Mouse (Mus musculus): ENCODE measurements around the gene 1700011L22Rik. TPM values are rescaled to one million over a fixed set of nuclear protein-coding genes. Genes with fewer than 3 reads are reported as not detected.

Gene 1700011L22Rik
- total RNA-seq, 2 experiments from 2014 or later, result not detected

DNA sequence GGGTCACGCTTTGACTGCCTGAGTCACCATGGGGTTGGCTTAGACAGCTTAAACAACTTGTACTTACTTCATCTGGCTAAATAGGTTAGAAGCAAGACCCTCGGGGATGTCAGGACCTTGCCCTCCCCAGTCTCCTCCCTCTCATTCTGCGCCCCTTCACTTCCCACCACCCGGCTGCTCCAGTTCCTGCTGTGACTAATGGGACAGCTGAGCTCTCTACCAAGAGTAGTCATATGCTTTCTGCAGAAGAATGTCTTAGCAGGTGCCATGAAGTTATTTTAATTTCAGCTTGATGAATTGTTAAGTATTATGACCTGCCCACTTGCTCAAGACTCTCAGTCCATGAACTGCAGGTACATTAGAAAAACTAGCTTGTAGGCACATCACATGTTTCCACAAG is 51.9 kb downstream of the 1700011L22Rik start:
- intact Hi-C loops (cut with DNase I), result no loop called here
- Histone ChIP-seq H3K4me3 (no peak overlapping the region), H3K27ac (no peak overlapping the region)
- no peak for TF ChIP-seq CTCF (IDR thresholded peaks at IDR 0.05)
- no peak for DNase-seq

GRCm38 (mm10) chr8:79190071-79190470 is 58.3 kb downstream of the 1700011L22Rik start:
- no peak for TF ChIP-seq CTCF (IDR thresholded peaks at IDR 0.05)
- Histone ChIP-seq H3K27ac (no peak overlapping the region), H3K4me3 (no peak overlapping the region)
- DNase-seq, result no peak
- intact Hi-C loops (cut with DNase I), result no loop called here

GRCm38 (mm10) chr8:79185488-79185887 is 62.9 kb downstream of the 1700011L22Rik start:
- no peak overlapping the region for H3K4me3 ChIP-seq
- intact Hi-C loops (cut with DNase I), result no loop called here
- H3K27ac ChIP-seq, result no peak overlapping the region
- no peak for DNase-seq
- TF ChIP-seq CTCF (IDR thresholded peaks at IDR 0.05), result no peak

DNA sequence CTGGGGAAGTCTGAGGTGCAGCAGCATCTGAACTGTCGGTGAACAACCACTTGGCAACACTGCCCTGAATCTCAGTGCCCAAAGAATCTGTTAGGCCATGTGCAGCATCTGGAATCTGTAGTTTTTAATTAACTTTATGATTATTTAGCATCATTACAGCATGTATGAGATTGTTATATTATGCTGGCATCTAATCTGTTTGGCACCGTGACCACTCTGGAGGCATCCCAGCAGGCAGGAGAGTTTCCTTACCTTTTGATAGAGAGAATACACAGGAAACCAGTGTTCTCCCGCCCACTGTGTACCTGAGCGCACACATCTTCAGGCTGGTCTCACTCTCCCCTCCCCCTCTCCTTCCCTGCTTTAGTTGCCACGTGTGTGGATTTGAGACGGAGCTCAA is 68.7 kb downstream of the 1700011L22Rik start:
- DNase-seq, result no peak
- intact Hi-C loops (cut with DNase I), result no loop called here
- Histone ChIP-seq H3K4me3 (no peak overlapping the region), H3K27ac (no peak overlapping the region)
- no peak for TF ChIP-seq CTCF (IDR thresholded peaks at IDR 0.05)

DNA sequence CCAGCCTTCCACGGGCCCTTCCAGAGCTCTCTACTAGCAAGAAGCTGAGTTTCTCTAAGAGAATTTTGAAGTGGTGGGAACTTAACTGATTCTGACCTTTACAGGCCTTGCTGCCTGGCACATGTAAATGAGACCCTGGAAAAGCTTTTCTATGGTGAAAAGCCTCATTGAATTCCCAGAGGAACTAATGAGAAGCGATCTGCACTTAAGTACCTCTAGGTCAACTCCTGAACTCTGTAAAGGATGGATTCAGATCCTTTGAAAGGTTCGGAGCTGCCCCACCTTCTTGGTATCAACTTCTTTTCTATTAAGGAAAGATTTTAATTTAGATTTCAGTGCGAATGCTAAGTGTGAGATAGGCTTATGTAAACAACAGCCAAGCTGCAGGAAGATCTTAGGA is 72.4 kb downstream of the 1700011L22Rik start:
- Histone ChIP-seq H3K27ac (no peak overlapping the region), H3K4me3 (no peak overlapping the region)
- no peak for DNase-seq
- no peak for TF ChIP-seq CTCF (IDR thresholded peaks at IDR 0.05)
- intact Hi-C loops (cut with DNase I), result no loop called here

DNA sequence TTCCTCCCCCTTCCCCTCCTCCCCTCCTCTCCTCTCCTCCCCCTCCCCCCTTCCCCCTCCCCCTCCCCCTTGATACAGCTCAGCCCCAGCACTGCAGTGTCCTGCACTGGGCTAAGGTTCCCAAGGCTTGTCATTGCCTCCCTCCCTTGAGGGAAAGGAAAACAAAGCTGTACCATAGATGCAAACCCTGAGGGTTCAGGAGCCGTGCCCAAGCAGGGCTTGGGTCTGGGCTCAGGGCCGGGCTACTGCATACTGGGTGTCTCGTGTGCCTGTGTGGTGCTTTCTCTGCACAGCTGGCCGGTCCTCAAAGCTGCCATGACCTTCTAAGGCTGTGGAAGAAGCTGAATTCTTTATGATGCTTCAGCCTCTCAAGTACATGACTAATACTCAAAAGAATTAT is 74.8 kb downstream of the 1700011L22Rik start:
- Histone ChIP-seq H3K27ac (no peak overlapping the region), H3K4me3 (no peak overlapping the region)
- DNase-seq, result no peak
- intact Hi-C loops (cut with DNase I), result no loop called here
- no peak for TF ChIP-seq CTCF (IDR thresholded peaks at IDR 0.05)

DNA sequence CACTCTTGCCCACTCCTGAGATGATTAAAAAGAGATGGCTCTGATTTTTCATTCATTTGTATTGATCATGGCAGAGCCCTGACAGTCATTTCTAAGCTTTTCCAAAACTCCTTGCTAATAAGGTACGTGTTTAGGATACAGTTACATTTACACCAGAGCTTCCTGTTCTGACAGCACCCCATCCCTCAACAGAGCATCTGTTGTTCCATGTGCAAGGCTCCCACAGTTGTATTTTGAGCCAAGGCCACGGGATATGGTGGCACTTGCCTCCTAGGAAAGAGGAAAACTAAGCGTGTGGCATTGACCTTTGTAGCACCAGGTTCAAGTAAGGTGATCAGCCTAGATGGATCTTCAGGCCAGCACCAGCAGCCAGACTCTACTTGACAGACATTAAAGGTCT is 83.1 kb downstream of the 1700011L22Rik start:
- intact Hi-C loops (cut with DNase I), result no loop called here
- Histone ChIP-seq H3K4me3 (no peak overlapping the region), H3K27ac (no peak overlapping the region)
- DNase-seq, result no peak
- TF ChIP-seq CTCF (IDR thresholded peaks at IDR 0.05), result no peak

- no peak for DNase-seq
- intact Hi-C loops (cut with DNase I), result no loop called here
- Histone ChIP-seq H3K4me3 (no peak overlapping the region), H3K27ac (no peak overlapping the region)
- TF ChIP-seq CTCF (IDR thresholded peaks at IDR 0.05), result no peak
Measured at GRCm38 (mm10) chr8:79164336-79164735, 84.0 kb downstream of the 1700011L22Rik start.

GRCm38 (mm10) chr8:79162533-79163308 is 85.6 kb downstream of the 1700011L22Rik start:
- peak; percentile 65 for DNase-seq
- intact Hi-C loops (cut with DNase I), result no loop called here
- 0 out of 2 replicates have a peak overlapping the region, but pooled peaks have one; percentile 16 for H3K4me3 ChIP-seq
- no peak for TF ChIP-seq CTCF (IDR thresholded peaks at IDR 0.05)
- H3K27ac ChIP-seq, result peak overlapping the region; percentile 68

- intact Hi-C loops (cut with DNase I), result no loop called here
- DNase-seq, result no peak
- TF ChIP-seq CTCF (IDR thresholded peaks at IDR 0.05), result no peak
- no peak overlapping the region for H3K27ac ChIP-seq
- H3K4me3 ChIP-seq, result no peak overlapping the region
Measured at GRCm38 (mm10) chr8:79161172-79161778, 87.1 kb downstream of the 1700011L22Rik start.

Other genes starting within 250 kb of the 1700011L22Rik start
- gene Zfp827, start 220.1 kb downstream of the 1700011L22Rik start, total RNA-seq (2021), result 1 to 10 TPM; 2.7 to 7.1 TPM
- gene Mmaa, start 46.4 kb upstream of the 1700011L22Rik start, total RNA-seq (2021), result 10 to 100 TPM; 14.6 to 25.8 TPM
- gene Smad1, start 150.9 kb upstream of the 1700011L22Rik start, total RNA-seq (2021), result 1 to 10 TPM; 8.9 to 9.5 TPM